Mouse (Mus musculus) erythroid progenitor cell, adult 5-6 weeks (primary cell): ENCODE measurements around the gene Hoxc9. TPM values are rescaled to one million over a fixed set of nuclear protein-coding genes. Genes with fewer than 3 reads are reported as not detected.
A peak's percentile ranks its signal among the peaks of the same experiment; 100 is the strongest.

Experiments used
- ATAC-seq: replicated peaks from 2 replicates; pipeline ENCODE4 v1.8.0; 2016; ENCODE audit warnings: moderate number of reproducible peaks, mild to moderate bottlenecking, moderate TSS enrichment, inconsistent platforms; ENCODE audit not compliant: poor library complexity, low FRiP score, severe bottlenecking
- total RNA-seq, 2 experiments: library from RNA; stranded (forward) in 1 of 2; stranded (reverse) in 1 of 2; fragments of 150-400 nt in 1 of 2; fragments of 186-747, 209-891 nt in 1 of 2; gene quantifications; 2 replicates each; pipeline versions ENCODE4 v1.2.3 to v1.2.4; 2015 to 2017; ENCODE audit warnings: low replicate concordance in 2 of 2

Hoxc9 gene
- total RNA-seq, 2 experiments from 2014 or later: not detected

GRCm38 (mm10) chr15:102975688-102976111 is 539 bp upstream of the Hoxc9 start:
- no peak for ATAC-seq

GRCm38 (mm10) chr15:102976631-102977422 is 588 bp downstream of the Hoxc9 start:
- no peak for ATAC-seq

GRCm38 (mm10) chr15:102977423-102977974 is 1.3 kb downstream of the Hoxc9 start:
- ATAC-seq: no peak

- ATAC-seq: no peak
Observed at GRCm38 (mm10) chr15:102978615-102979515, 2.6 kb downstream of the Hoxc9 start.

- no peak for ATAC-seq
Observed at GRCm38 (mm10) chr15:102979936-102980335, 3.7 kb downstream of the Hoxc9 start.

GRCm38 (mm10) chr15:102980352-102980751 is 4.1 kb downstream of the Hoxc9 start:
- no peak for ATAC-seq

GRCm38 (mm10) chr15:102980912-102981311 is 4.7 kb downstream of the Hoxc9 start:
- no peak for ATAC-seq

- no peak for ATAC-seq
Observed at GRCm38 (mm10) chr15:102981379-102982288, 5.4 kb downstream of the Hoxc9 start.

GRCm38 (mm10) chr15:102983716-102984115 is 7.5 kb downstream of the Hoxc9 start:
- ATAC-seq: no peak

GRCm38 (mm10) chr15:102984521-102984920 is 8.3 kb downstream of the Hoxc9 start:
- ATAC-seq: no peak

GRCm38 (mm10) chr15:102984925-102985324 is 8.7 kb downstream of the Hoxc9 start:
- no peak for ATAC-seq

GRCm38 (mm10) chr15:102987124-102987833 is 11.0 kb downstream of the Hoxc9 start:
- 0 out of 2 replicates have a peak, but pooled peaks have one; percentile 61 for ATAC-seq

GRCm38 (mm10) chr15:102988078-102988477 is 11.8 kb downstream of the Hoxc9 start:
- no peak for ATAC-seq

- no peak for ATAC-seq
Observed at GRCm38 (mm10) chr15:102990461-102991397, 14.5 kb downstream of the Hoxc9 start, which contains the start of gene Hoxc8. Gene Hoxc8, plus strand, starts transcription at chr15:102990607.

- no peak for ATAC-seq
Observed at GRCm38 (mm10) chr15:102991782-102992181, 15.5 kb downstream of the Hoxc9 start.

GRCm38 (mm10) chr15:102992206-102992605 is 16.0 kb downstream of the Hoxc9 start:
- no peak for ATAC-seq

- no peak for ATAC-seq
Observed at GRCm38 (mm10) chr15:102992863-102993262, 16.6 kb downstream of the Hoxc9 start.

- ATAC-seq: no peak
Observed at GRCm38 (mm10) chr15:102996548-102996947, 20.3 kb downstream of the Hoxc9 start.
